Mouse (Mus musculus) liver, adult 2 months (tissue): Measurements from ENCODE around the gene Pde8b.

ENCODE experiments used
- CTCF ChIP-seq: fragments of 200-500 bp; IDR thresholded peaks from 2 replicates; pipeline ENCODE4 v1.5.1; 2011; ENCODE audit warnings: low read depth, low read length, control low read depth
- POLR2A ChIP-seq: fragments of 200-500 bp; IDR thresholded peaks from 2 replicates; pipeline ENCODE4 v1.6.1; 2011; ENCODE audit warnings: low read length, control low read depth; ENCODE audit not compliant: insufficient read depth; ENCODE audit errors: extremely low read depth

GRCm38 (mm10) chr13:94975828-94976218, 274.3 kb downstream of the Pde8b start:
- TF ChIP-seq CTCF = no peak
- no peak for TF ChIP-seq POLR2A
